Mouse (Mus musculus) G1E (cell line): Measurements from ENCODE around the gene Hspa4l. TPM values are rescaled to one million over a fixed set of nuclear protein-coding genes. Genes with fewer than 3 reads are reported as not detected.
A peak's percentile ranks its signal among the peaks of the same experiment; 100 is the strongest.

Experiments
- ATAC-seq: 2 replicates; pipeline ENCODE4 v1.8.0; 2016; ENCODE audit warnings: mild to moderate bottlenecking; ENCODE audit not compliant: insufficient number of reproducible peaks, poor library complexity, low FRiP score, severe bottlenecking; ENCODE audit errors: extremely low read depth
- DNase-seq: peaks from one replicate; pipeline ENCODE4 v3.0.0; 2012; ENCODE audit warnings: low spot score
- H3K27me3 ChIP-seq: 2 replicates; pipeline ENCODE4 v1.6.1; 2012; ENCODE audit warnings: mild to moderate bottlenecking, low read length, inconsistent platforms; ENCODE audit not compliant: insufficient read depth
- H3K36me3 ChIP-seq: replicated peaks from 2 replicates; pipeline ENCODE3; 2012; ENCODE audit warnings: mild to moderate bottlenecking, inconsistent platforms
- H3K4me1 ChIP-seq: 2 replicates; pipeline ENCODE4 v1.6.1; 2012; ENCODE audit warnings: low read depth, low read length, inconsistent platforms, mixed read lengths; ENCODE audit not compliant: insufficient read depth
- H3K4me3 ChIP-seq: 2 replicates; pipeline ENCODE4 v1.5.1; 2012; ENCODE audit warnings: low read depth, mild to moderate bottlenecking, inconsistent platforms, low read length, moderate library complexity, mixed read lengths
- H3K9me3 ChIP-seq: replicated peaks from 2 replicates; pipeline ENCODE4 v1.6.1; 2012; ENCODE audit warnings: inconsistent platforms
- CTCF ChIP-seq: IDR thresholded peaks from 2 replicates; pipeline ENCODE4 v1.5.1; 2012; ENCODE audit warnings: low read depth, low read length, inconsistent platforms, mixed read lengths
- GATA1 ChIP-seq: IDR thresholded peaks from 2 replicates; pipeline ENCODE4 v1.6.1; 2012; ENCODE audit warnings: borderline replicate concordance, low read length, inconsistent platforms, mixed read lengths
- GATA2 ChIP-seq: IDR thresholded peaks from 2 replicates; pipeline ENCODE4 v1.6.1; 2012; ENCODE audit warnings: low read depth, low read length, inconsistent platforms, borderline replicate concordance
- POLR2AphosphoS5 ChIP-seq: IDR thresholded peaks from 2 replicates; pipeline ENCODE4 v1.6.1; 2012; ENCODE audit warnings: low read depth, low read length, inconsistent platforms; ENCODE audit not compliant: insufficient replicate concordance
- TAL1 ChIP-seq: conservative IDR thresholded peaks from 2 replicates; pipeline ENCODE4 v1.6.1; 2012; ENCODE audit warnings: low read depth, low read length, inconsistent platforms, mixed read lengths
- polyA plus RNA-seq: library from polyadenylated mRNA; stranded (reverse); fragments of >175 nt; gene quantifications from 2 replicates; pipeline ENCODE4 v1.2.3, GENCODE M21; 2012
- total RNA-seq, 2 experiments: library from RNA; stranded (forward) in 1 of 2; stranded (reverse) in 1 of 2; fragments of 200-1000 nt in 1 of 2; fragments of >200 nt in 1 of 2; fragmentation: Nextera tagmentation in 1 of 2; gene quantifications; 2 replicates each; pipeline ENCODE4 v1.2.3; 2014 to 2017

Gene Hspa4l
- total and polyA plus RNA-seq, 3 experiments, result 12.8 to 67.8 (median 53.8) TPM

GRCm38 (mm10) chr3:40719022-40719421, 25.3 kb upstream of the Hspa4l start:
- ATAC-seq (no peak), DNase-seq (no peak)
- H3K9me3 ChIP-seq, result no peaks in the 10 kb centered on the region
- H3K4me1 ChIP-seq, result no peaks in the 10 kb centered on the region; the same call in 1 of the 2 replicates
- H3K27me3 ChIP-seq, result no peaks in the 10 kb centered on the region
- H3K4me3 ChIP-seq, result no peak overlapping the region
- H3K36me3 ChIP-seq, result no peaks in the 10 kb centered on the region
- TF ChIP-seq POLR2AphosphoS5 (no peak), GATA2 (no peak), TAL1 (no peak), CTCF (no peak), GATA1 (no peak)

- no peaks in the 10 kb centered on the region for H3K9me3 ChIP-seq
- H3K4me1 ChIP-seq, result peaks cover 18% of the 10 kb centered on the region
- no peaks in the 10 kb centered on the region for H3K27me3 ChIP-seq
- ATAC-seq, result peak; percentile 45; the same call in 1 of the 2 replicates
- TF ChIP-seq GATA2 (no peak), CTCF (no peak), GATA1 (no peak), TAL1 (no peak), POLR2AphosphoS5 (no peak)
- DNase-seq, result no peak
- H3K4me3 ChIP-seq, result no peak overlapping the region; the same call in 1 of the 2 replicates
- no peaks in the 10 kb centered on the region for H3K36me3 ChIP-seq
These were observed 5.8 kb upstream of the Hspa4l start for GRCm38 (mm10) chr3:40738381-40738912.

DNA sequence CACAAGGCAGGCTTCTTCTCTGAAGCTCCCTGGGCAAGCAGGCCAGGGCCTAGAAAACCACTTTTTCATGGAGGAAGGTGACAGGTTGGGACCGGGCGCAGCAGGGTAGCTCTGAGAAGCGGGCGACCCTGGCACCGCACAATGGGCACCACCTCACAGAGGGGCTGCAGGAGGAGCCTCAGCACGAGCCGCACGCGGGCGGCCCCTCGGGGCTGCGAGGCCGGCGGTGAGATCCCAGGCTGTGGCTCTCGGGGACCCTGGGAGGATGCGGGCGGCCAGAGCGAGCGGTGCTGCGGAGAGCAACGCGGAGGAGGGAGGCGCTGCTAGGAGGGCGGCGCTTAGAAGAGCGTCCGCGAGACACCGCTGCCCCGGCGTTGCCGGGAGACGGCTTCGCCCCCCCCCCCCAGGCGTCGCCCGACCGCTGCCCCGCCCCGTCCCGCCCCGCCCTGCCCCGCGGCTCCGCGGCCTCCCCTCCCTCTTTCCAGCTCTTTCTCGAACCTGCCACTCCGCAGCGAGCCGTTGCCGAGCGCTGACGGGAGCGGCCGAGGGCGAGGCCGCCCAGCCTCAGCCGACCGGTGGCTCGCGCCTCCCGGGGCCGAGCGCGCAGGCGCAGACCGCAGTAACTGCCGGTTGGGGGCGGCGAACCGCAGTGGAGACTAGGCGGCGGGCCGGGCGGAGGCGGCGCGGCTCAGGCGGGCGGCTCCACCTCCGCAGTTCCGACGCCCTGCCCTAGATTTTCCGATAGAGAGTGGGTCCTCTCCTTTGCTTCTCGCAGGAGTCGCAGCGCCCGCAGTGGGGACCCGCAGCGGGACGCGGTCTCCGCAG, 753 bp downstream of the Hspa4l start:
- Histone ChIP-seq H3K27me3 (no peaks in the 10 kb centered on the region), H3K4me1 (peaks cover 19% of the 10 kb centered on the region), H3K9me3 (no peaks in the 10 kb centered on the region), H3K4me3 (peak overlapping the region; percentile 100), H3K36me3 (peaks cover 3% of the 10 kb centered on the region)
- TF ChIP-seq GATA2 (no peak), CTCF (no peak), TAL1 (no peak), GATA1 (no peak), POLR2AphosphoS5 (no peak)
- ATAC-seq (peak; percentile 79), DNase-seq (peak; percentile 92)

- Histone ChIP-seq H3K4me1 (peaks cover 19% of the 10 kb centered on the region), H3K4me3 (peak overlapping the region; percentile 100), H3K9me3 (no peaks in the 10 kb centered on the region), H3K27me3 (no peaks in the 10 kb centered on the region), H3K36me3 (peaks cover 7% of the 10 kb centered on the region)
- peak; percentile 18; the same call in 1 of the 2 replicates for ATAC-seq
- DNase-seq, result peak; percentile 26
- TF ChIP-seq CTCF (no peak), POLR2AphosphoS5 (no peak), GATA2 (no peak), TAL1 (no peak), GATA1 (no peak)
These were observed 1.6 kb downstream of the Hspa4l start for GRCm38 (mm10) chr3:40745661-40746547.

DNA sequence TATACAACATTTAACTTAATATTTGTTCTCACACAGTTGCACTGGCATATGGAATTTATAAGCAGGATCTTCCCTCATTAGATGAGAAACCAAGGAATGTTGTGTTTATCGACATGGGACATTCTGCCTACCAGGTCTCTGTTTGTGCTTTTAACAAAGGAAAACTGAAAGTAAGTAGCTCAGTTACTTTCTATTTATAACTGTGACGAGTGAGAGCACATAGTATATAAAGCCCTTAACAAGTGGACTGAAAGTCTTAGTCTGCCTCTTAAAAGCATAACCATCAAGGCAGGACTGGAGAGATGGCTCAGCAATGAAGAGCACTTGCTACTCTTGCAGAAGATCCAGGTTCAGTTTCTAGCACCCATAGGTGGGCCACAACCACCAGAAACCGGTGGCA, 16.5 kb downstream of the Hspa4l start:
- Histone ChIP-seq H3K36me3 (peaks cover 74% of the 10 kb centered on the region), H3K27me3 (no peaks in the 10 kb centered on the region), H3K9me3 (no peaks in the 10 kb centered on the region), H3K4me3 (no peak overlapping the region), H3K4me1 (no peaks in the 10 kb centered on the region)
- ATAC-seq, result no peak
- no peak for DNase-seq
- no peak for TF ChIP-seq TAL1
- no peak for TF ChIP-seq CTCF
- TF ChIP-seq GATA2, result no peak
- TF ChIP-seq POLR2AphosphoS5, result no peak
- TF ChIP-seq GATA1, result no peak

GRCm38 (mm10) chr3:40761312-40761711, 17.0 kb downstream of the Hspa4l start:
- H3K4me1 ChIP-seq, result no peaks in the 10 kb centered on the region
- DNase-seq (no peak), ATAC-seq (no peak)
- no peaks in the 10 kb centered on the region for H3K9me3 ChIP-seq
- no peak overlapping the region for H3K4me3 ChIP-seq
- peaks cover 75% of the 10 kb centered on the region for H3K36me3 ChIP-seq
- H3K27me3 ChIP-seq, result no peaks in the 10 kb centered on the region
- TF ChIP-seq GATA1, result no peak
